Mouse (Mus musculus): ENCODE results near the gene Tmigd3. TPM values are rescaled to one million over a fixed set of nuclear protein-coding genes. Genes with fewer than 3 reads are reported as not detected.

The Tmigd3 gene
- polyA plus RNA-seq, 1 experiment = not detected

- 10% methylated on average over 19 of the region's 19 CpGs for WGBS
- H3K4me3 ChIP-seq (replicated peaks; ENCODE audit: control insufficient read depth, low read depth, low read length) = peak overlapping the region; percentile 52
- TF ChIP-seq POLR2A (IDR thresholded peaks at IDR 0.05; ENCODE audit: borderline replicate concordance, control insufficient read depth, low read depth, low read length) = no peak
- TF ChIP-seq CTCF (IDR thresholded peaks at IDR 0.05; ENCODE audit: control insufficient read depth, insufficient read depth, low read length) = no peak
- H3K27ac ChIP-seq (ENCODE audit: control insufficient read depth, insufficient read depth, low read depth, low read length, poor library complexity) = peak overlapping the region; percentile 95
- H3K4me1 ChIP-seq (ENCODE audit: control insufficient read depth, insufficient read depth, low read length) = peaks cover 8% of the 10 kb centered on the region
These were observed 22.1 kb downstream of the Tmigd3 start for GRCm38 (mm10) chr3:105892572-105893495.

DNA sequence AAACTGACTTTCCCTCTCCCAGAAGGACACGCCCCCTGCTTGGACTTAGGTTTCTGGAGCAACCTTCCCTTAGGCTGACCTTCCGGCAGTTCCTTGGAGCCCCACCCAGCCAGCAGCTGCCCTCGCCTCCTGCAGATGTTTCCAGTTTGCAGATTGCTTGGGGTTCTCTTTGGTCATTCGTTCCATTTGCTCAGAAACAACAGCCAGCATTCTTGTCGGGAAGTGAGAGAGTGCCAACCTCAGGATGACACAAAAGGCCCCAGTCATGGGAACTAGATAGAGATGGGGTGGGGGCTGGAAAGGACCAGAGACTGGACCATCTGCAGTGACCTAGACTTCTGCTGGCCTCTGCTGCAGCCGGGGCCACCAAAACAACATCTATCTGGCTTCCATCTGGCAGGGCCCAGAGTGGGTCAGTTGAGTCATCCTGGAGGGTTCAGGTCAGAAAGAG is 23.3 kb downstream of the Tmigd3 start:
- H3K4me3 ChIP-seq (replicated peaks; ENCODE audit: control insufficient read depth, low read depth, low read length) = no peak overlapping the region
- TF ChIP-seq CTCF (IDR thresholded peaks at IDR 0.05; ENCODE audit: control insufficient read depth, insufficient read depth, low read length) (no peak), POLR2A (IDR thresholded peaks at IDR 0.05; ENCODE audit: borderline replicate concordance, control insufficient read depth, low read depth, low read length) (no peak)
- WGBS = 25% methylated on average over 6 of the region's 6 CpGs
- H3K27ac ChIP-seq (ENCODE audit: control insufficient read depth, insufficient read depth, low read depth, low read length, poor library complexity) = peak overlapping the region; percentile 76
- H3K4me1 ChIP-seq (ENCODE audit: control insufficient read depth, insufficient read depth, low read length) = peaks cover 10% of the 10 kb centered on the region

- H3K27ac ChIP-seq (ENCODE audit: control insufficient read depth, insufficient read depth, low read depth, low read length, poor library complexity) = peak overlapping the region; percentile 76
- peaks cover 12% of the 10 kb centered on the region for H3K4me1 ChIP-seq (ENCODE audit: control insufficient read depth, insufficient read depth, low read length)
- TF ChIP-seq CTCF (IDR thresholded peaks at IDR 0.05; ENCODE audit: control insufficient read depth, insufficient read depth, low read length) = peak; percentile 82
- TF ChIP-seq POLR2A (IDR thresholded peaks at IDR 0.05; ENCODE audit: borderline replicate concordance, control insufficient read depth, low read depth, low read length) = no peak
- 1% methylated on average over 23 of the region's 23 CpGs for WGBS
- peak overlapping the region; percentile 7 for H3K4me3 ChIP-seq (replicated peaks; ENCODE audit: control insufficient read depth, low read depth, low read length)
These were observed 24.2 kb downstream of the Tmigd3 start for GRCm38 (mm10) chr3:105894601-105895592.

DNA sequence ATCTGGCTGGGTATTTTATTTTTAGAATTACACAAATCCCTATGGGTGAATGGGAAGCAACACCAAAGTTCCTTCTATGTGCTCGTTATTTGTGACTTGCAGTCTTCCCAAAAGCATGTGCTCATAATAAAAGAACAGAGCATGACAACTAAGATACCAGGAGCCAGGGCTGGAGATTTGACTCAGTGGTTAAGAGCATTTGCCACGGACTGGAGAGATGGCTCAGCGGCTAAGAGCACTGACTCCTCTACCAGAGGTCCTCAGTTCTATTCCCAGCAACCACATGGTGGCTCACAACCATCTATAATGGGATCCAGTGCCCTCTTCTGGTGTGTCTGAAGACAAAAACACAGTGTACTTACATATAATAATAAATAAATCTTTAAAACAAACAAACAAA is 26.1 kb downstream of the Tmigd3 start:
- WGBS = 77% methylated on average over 3 of the region's 3 CpGs
- TF ChIP-seq CTCF (IDR thresholded peaks at IDR 0.05; ENCODE audit: control insufficient read depth, insufficient read depth, low read length) = no peak
- TF ChIP-seq POLR2A (IDR thresholded peaks at IDR 0.05; ENCODE audit: borderline replicate concordance, control insufficient read depth, low read depth, low read length) = no peak
- Histone ChIP-seq H3K4me1 (ENCODE audit: control insufficient read depth, insufficient read depth, low read length) (peaks cover 11% of the 10 kb centered on the region), H3K27ac (ENCODE audit: control insufficient read depth, insufficient read depth, low read depth, low read length, poor library complexity) (no peak overlapping the region), H3K4me3 (replicated peaks; ENCODE audit: control insufficient read depth, low read depth, low read length) (no peak overlapping the region)

GRCm38 (mm10) chr3:105898325-105898724 is 27.6 kb downstream of the Tmigd3 start:
- no peak overlapping the region for H3K4me3 ChIP-seq (replicated peaks; ENCODE audit: control insufficient read depth, low read depth, low read length)
- 7% methylated on average over 2 of the region's 2 CpGs for WGBS
- H3K27ac ChIP-seq (ENCODE audit: control insufficient read depth, insufficient read depth, low read depth, low read length, poor library complexity) = no peak overlapping the region
- TF ChIP-seq POLR2A (IDR thresholded peaks at IDR 0.05; ENCODE audit: borderline replicate concordance, control insufficient read depth, low read depth, low read length) (no peak), CTCF (IDR thresholded peaks at IDR 0.05; ENCODE audit: control insufficient read depth, insufficient read depth, low read length) (no peak)
- H3K4me1 ChIP-seq (ENCODE audit: control insufficient read depth, insufficient read depth, low read length) = peaks cover 5% of the 10 kb centered on the region; the same call in 1 of the 2 replicates

DNA sequence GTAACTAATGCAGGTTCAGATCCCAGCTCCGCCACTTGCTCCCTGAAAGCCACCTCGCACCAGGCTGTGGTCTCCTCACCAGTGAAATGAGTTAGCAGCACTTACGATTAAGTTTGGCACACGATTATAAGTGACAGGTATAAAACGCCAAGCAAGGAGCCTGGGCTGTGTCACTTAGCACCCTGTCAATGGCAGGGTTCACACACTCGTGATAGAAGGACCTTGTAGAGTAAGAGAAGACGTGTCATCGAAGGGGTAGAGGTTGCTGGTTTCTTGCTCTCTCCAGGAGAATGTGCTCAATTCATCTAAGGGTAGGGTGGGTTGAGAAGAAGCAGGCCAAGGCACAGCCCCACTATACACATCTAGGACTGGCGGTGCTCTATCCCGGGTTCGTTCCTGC is 28.2 kb downstream of the Tmigd3 start:
- TF ChIP-seq CTCF (IDR thresholded peaks at IDR 0.05; ENCODE audit: control insufficient read depth, insufficient read depth, low read length) (no peak), POLR2A (IDR thresholded peaks at IDR 0.05; ENCODE audit: borderline replicate concordance, control insufficient read depth, low read depth, low read length) (no peak)
- WGBS = 71% methylated on average over 11 of the region's 11 CpGs
- Histone ChIP-seq H3K4me1 (ENCODE audit: control insufficient read depth, insufficient read depth, low read length) (peaks cover 5% of the 10 kb centered on the region; the same call in 1 of the 2 replicates), H3K27ac (ENCODE audit: control insufficient read depth, insufficient read depth, low read depth, low read length, poor library complexity) (no peak overlapping the region), H3K4me3 (replicated peaks; ENCODE audit: control insufficient read depth, low read depth, low read length) (no peak overlapping the region)

DNA sequence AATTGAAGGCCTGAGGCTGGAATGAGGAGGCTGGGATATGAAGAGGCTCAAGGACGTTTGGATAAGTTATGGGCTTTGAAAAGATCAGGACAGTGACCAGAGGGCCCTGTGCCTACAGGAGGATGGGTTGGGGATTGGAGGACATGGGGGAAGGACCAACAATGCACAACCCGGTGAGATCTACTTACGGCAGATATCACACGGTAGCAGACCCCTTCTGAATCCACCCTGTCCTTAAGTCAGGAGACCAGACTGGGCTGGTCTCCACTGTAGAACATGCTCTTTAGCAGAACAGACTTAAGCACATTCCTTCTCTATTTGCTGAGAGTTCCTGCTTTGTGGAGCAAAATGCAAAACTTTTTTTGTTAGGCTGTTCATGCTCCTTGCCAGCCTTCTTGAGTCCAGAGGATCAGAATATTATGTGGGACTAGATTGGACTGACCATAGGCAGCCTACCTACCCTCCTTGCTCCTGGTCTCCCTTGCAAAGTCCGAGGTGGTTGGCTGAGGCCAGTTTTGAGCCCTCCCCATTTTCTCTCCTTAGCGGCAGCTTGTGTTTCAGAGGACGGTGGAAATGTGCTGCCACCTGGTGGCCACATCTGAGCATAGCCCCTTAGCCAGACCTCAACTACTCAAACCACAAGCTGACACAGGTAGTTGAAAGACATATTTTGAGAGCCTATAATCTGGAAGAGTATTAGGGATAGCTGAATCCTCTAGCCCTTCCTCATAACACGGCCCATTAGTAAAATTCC is 28.9 kb downstream of the Tmigd3 start:
- 40% methylated on average over 8 of the region's 8 CpGs for WGBS

More for the DNA sequence above, 28.9 kb downstream of the Tmigd3 start:
- TF ChIP-seq CTCF (IDR thresholded peaks at IDR 0.05; ENCODE audit: control insufficient read depth, insufficient read depth, low read length) (peak; percentile 95), POLR2A (IDR thresholded peaks at IDR 0.05; ENCODE audit: borderline replicate concordance, control insufficient read depth, low read depth, low read length) (no peak)
- H3K4me3 ChIP-seq (replicated peaks; ENCODE audit: control insufficient read depth, low read depth, low read length) = no peak overlapping the region
- no peak overlapping the region for H3K27ac ChIP-seq (ENCODE audit: control insufficient read depth, insufficient read depth, low read depth, low read length, poor library complexity)
- H3K4me1 ChIP-seq (ENCODE audit: control insufficient read depth, insufficient read depth, low read length) = peaks cover 5% of the 10 kb centered on the region; the same call in 1 of the 2 replicates
